Mouse (Mus musculus): ENCODE data around the gene Eng.

DNA sequence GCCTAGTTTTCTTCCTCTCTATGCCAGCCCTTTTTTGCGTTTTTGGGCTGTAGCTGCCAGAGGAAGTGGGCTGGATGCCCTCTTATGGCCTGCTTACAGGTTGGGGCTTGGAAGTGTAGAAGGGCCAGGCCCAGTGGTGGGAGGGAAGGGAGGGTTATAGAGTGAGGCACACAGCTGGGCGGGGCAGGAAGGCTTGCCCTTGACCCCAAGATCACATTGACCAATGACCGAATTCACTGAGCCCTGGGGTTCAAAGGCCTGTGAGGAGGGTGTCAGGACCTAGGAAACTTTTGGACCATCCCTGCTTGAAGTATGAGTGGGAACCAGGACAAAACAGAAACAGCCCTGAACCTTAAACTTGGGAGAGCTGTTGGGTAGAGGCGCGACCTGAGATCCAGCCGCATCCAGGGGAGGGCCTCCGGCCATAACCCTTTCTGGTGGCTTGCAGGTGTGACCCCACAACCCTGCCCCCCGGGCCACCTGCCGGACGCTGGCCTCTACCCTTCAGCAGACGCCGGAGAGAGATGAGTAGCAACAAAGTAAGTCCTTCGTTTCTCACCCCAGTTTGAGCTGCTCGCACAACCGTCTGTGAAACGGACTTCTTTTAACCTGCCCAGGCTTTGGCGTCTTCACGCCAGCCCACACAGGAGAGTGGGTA, 37.5 kb upstream of the Eng start:
- TF ChIP-seq POLR2A (IDR thresholded peaks at IDR 0.05; ENCODE audit: low read depth, low read length) (no peak), CTCF (conservative IDR thresholded peaks at IDR 0.05; ENCODE audit: insufficient read depth, insufficient read length, low read depth, low read length) (no peak)

Data from kidney, adult 2 months (tissue).